Mouse (Mus musculus): ENCODE data around the gene Jmjd1c. TPM values are rescaled to one million over a fixed set of nuclear protein-coding genes. Genes with fewer than 3 reads are reported as not detected.

Jmjd1c gene
- polyA plus RNA-seq, 1 experiment from 2014 or later = 43.0 TPM

DNA sequence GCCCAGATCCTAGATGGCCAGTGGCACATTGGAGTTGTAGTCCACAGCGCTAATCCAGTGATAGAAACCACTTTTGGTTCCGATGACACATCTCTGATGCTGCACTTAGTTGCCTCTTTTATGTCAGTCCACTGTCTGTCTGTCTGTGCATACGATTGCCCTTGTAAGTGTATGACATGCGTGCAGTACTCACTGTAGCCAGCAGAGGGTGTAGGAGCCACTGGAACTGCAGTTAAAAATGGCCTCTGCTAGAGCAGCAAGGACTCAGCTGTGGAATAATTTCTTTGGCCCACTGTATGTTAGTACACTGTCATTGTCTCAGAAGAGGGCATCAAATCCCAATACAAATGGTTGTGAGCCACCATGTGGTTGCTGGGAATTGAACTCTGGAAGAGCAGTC lies 151.2 kb downstream of the Jmjd1c start:
- Histone ChIP-seq H3K36me3 (ENCODE audit: control insufficient read depth, insufficient read depth, low read length) (peaks cover 11% of the 10 kb centered on the region; the same call in 1 of the 2 replicates), H3K27ac (replicated peaks; ENCODE audit: low read depth, low read length) (no peak overlapping the region), H3K27me3 (ENCODE audit: control insufficient read depth, insufficient read depth, low read length) (no peaks in the 10 kb centered on the region), H3K4me3 (ENCODE audit: low read depth, low read length) (no peak overlapping the region), H3K4me2 (ENCODE audit: low read depth, severe bottlenecking) (no peak overlapping the region), H3K4me1 (ENCODE audit: control insufficient read depth, insufficient read depth, low read length) (no peaks in the 10 kb centered on the region), H3K9ac (ENCODE audit: low read length) (no peak overlapping the region), H3K9me3 (ENCODE audit: control insufficient read depth, low read length) (no peaks in the 10 kb centered on the region)
- no peak for ATAC-seq (ENCODE audit: insufficient number of reproducible peaks, low FRiP score, low TSS enrichment, low read depth)
- 90% methylated on average over 4 of the region's 4 CpGs for WGBS
- peak; percentile 64 for DNase-seq (ENCODE audit: low spot score)

DNA sequence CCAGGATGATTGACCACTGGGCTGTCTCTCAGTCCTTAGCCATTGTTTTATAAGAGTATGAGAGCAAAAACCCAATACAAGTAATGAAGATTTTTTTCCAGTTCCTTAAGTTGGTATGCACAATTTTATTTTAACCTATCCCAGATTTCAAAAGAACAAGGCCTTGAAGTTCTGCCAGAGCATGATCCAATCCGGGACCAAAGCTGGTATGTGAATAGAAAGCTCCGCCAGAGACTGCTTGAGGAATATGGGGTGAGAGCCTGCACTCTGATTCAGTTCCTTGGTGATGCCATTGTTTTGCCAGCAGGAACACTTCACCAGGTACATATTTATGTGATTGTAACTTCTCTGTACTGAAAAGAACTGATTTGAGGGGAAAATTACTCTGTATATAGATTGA lies 153.6 kb downstream of the Jmjd1c start:
- Histone ChIP-seq H3K4me2 (ENCODE audit: low read depth, severe bottlenecking) (no peak overlapping the region), H3K4me1 (ENCODE audit: control insufficient read depth, insufficient read depth, low read length) (no peaks in the 10 kb centered on the region), H3K9ac (ENCODE audit: low read length) (no peak overlapping the region), H3K4me3 (ENCODE audit: low read depth, low read length) (no peak overlapping the region), H3K27ac (replicated peaks; ENCODE audit: low read depth, low read length) (no peak overlapping the region), H3K27me3 (ENCODE audit: control insufficient read depth, insufficient read depth, low read length) (no peaks in the 10 kb centered on the region), H3K9me3 (ENCODE audit: control insufficient read depth, low read length) (no peaks in the 10 kb centered on the region), H3K36me3 (ENCODE audit: control insufficient read depth, insufficient read depth, low read length) (peaks cover 7% of the 10 kb centered on the region; the same call in 1 of the 2 replicates)
- no peak for ATAC-seq (ENCODE audit: insufficient number of reproducible peaks, low FRiP score, low TSS enrichment, low read depth)
- WGBS = 94% methylated on average over 2 of the region's 2 CpGs
- DNase-seq (ENCODE audit: low spot score) = no peak

DNA sequence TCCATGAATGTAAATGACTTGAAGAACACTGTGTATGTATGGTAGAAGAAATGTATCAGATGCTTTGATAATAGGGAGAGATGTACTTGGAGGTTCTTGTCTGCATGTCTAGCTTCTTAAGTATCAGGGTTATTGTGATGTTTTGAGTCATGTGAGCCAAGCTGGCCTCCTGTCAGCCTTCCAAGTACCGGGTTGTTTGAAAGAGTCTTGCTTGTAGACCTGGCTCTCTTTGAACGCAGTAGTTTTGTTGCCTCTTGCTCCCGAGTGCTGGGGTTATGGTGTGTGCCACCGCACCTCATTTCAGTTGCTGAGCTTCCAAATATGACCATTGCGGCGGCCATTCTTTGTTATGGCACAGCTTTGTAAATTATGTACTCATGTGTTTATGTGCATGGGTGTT lies 154.9 kb downstream of the Jmjd1c start:
- Histone ChIP-seq H3K4me1 (ENCODE audit: control insufficient read depth, insufficient read depth, low read length) (no peaks in the 10 kb centered on the region), H3K9me3 (ENCODE audit: control insufficient read depth, low read length) (no peaks in the 10 kb centered on the region), H3K4me3 (ENCODE audit: low read depth, low read length) (no peak overlapping the region), H3K9ac (ENCODE audit: low read length) (no peak overlapping the region), H3K4me2 (ENCODE audit: low read depth, severe bottlenecking) (no peak overlapping the region), H3K27ac (replicated peaks; ENCODE audit: low read depth, low read length) (no peak overlapping the region), H3K36me3 (ENCODE audit: control insufficient read depth, insufficient read depth, low read length) (peaks cover 7% of the 10 kb centered on the region; the same call in 1 of the 2 replicates), H3K27me3 (ENCODE audit: control insufficient read depth, insufficient read depth, low read length) (no peaks in the 10 kb centered on the region)
- no peak for DNase-seq (ENCODE audit: low spot score)
- ATAC-seq (ENCODE audit: insufficient number of reproducible peaks, low FRiP score, low TSS enrichment, low read depth) = no peak
- WGBS = 96% methylated on average over 6 of the region's 6 CpGs

DNA sequence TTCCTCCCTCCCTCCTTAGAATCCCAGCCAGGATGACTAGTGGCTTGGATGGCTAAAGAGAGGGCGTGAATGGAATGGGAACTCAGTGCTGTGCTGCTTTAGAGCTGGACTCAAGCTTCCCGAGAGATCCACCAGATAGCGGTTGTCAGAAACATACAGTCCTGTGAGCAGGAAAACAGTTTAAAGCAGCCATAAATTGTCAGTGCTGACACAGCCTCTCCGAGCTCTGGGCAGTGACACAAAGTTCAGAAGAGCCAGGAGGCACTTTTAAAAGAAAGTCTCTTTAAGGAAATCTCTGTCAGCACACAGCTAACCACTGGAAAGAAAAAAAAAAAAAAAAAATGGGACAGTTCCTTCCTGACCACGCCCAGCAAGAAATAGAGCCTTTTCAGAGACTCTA lies 156.4 kb downstream of the Jmjd1c start:
- Histone ChIP-seq H3K9ac (ENCODE audit: low read length) (no peak overlapping the region), H3K36me3 (ENCODE audit: control insufficient read depth, insufficient read depth, low read length) (peaks cover 8% of the 10 kb centered on the region; the same call in 1 of the 2 replicates), H3K27ac (replicated peaks; ENCODE audit: low read depth, low read length) (no peak overlapping the region), H3K9me3 (ENCODE audit: control insufficient read depth, low read length) (no peaks in the 10 kb centered on the region), H3K4me1 (ENCODE audit: control insufficient read depth, insufficient read depth, low read length) (no peaks in the 10 kb centered on the region), H3K27me3 (ENCODE audit: control insufficient read depth, insufficient read depth, low read length) (no peaks in the 10 kb centered on the region), H3K4me3 (ENCODE audit: low read depth, low read length) (no peak overlapping the region), H3K4me2 (ENCODE audit: low read depth, severe bottlenecking) (no peak overlapping the region)
- ATAC-seq (ENCODE audit: insufficient number of reproducible peaks, low FRiP score, low TSS enrichment, low read depth) (no peak), DNase-seq (ENCODE audit: low spot score) (no peak)
- 51% methylated on average over 5 of the region's 5 CpGs for WGBS

DNA sequence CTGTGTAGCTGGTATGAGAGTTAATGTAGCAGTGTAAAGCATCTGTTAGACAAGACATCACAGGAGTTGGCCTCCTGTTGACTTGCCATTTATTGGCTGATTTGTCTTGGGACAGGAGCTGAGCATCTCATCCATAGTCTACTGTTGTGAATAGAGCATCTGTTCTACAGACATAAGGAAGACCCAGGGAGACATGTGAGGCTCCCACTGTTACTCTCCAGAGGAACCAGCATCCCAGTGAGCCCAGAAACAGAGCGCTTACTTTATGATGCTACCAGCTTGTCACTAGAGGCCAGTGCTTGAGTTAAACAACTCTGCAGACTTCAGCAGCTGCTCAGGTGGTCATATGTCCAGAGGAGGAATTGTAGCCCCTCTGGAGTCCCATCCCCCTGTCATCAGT lies 157.2 kb downstream of the Jmjd1c start:
- H3K36me3 ChIP-seq (ENCODE audit: control insufficient read depth, insufficient read depth, low read length) = peaks cover 8% of the 10 kb centered on the region; the same call in 1 of the 2 replicates
- H3K27me3 ChIP-seq (ENCODE audit: control insufficient read depth, insufficient read depth, low read length) = no peaks in the 10 kb centered on the region
- WGBS = 95% methylated on average over 1 of the region's 1 CpGs
- H3K4me1 ChIP-seq (ENCODE audit: control insufficient read depth, insufficient read depth, low read length) = no peaks in the 10 kb centered on the region
- no peaks in the 10 kb centered on the region for H3K9me3 ChIP-seq (ENCODE audit: control insufficient read depth, low read length)
- H3K4me3 ChIP-seq (ENCODE audit: low read depth, low read length) = no peak overlapping the region
- ATAC-seq (ENCODE audit: insufficient number of reproducible peaks, low FRiP score, low TSS enrichment, low read depth) (no peak), DNase-seq (ENCODE audit: low spot score) (no peak)
- H3K27ac ChIP-seq (replicated peaks; ENCODE audit: low read depth, low read length) = no peak overlapping the region
- H3K4me2 ChIP-seq (ENCODE audit: low read depth, severe bottlenecking) = no peak overlapping the region
- no peak overlapping the region for H3K9ac ChIP-seq (ENCODE audit: low read length)

DNA sequence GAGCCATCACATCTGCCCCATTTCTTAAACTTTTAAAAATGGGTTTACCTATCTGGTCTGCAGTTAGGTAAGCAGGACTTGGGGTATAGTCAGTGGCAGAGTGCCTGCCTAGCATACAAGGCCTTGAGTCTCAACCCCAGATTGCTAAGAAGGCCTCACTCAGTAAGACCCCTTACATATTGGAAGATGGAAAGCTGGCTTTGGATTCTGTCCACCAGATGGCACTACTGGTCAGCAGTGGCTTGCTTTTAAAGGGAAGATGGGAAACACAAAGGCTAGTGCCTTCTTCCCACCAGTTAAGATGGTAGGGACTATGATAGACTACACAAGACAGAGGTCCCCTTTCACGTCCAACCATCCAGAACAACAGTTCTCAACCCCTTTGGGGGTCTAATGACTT lies 168.9 kb downstream of the Jmjd1c start:
- DNase-seq (ENCODE audit: low spot score) (peak; percentile 57), ATAC-seq (ENCODE audit: insufficient number of reproducible peaks, low FRiP score, low TSS enrichment, low read depth) (no peak)

DNA sequence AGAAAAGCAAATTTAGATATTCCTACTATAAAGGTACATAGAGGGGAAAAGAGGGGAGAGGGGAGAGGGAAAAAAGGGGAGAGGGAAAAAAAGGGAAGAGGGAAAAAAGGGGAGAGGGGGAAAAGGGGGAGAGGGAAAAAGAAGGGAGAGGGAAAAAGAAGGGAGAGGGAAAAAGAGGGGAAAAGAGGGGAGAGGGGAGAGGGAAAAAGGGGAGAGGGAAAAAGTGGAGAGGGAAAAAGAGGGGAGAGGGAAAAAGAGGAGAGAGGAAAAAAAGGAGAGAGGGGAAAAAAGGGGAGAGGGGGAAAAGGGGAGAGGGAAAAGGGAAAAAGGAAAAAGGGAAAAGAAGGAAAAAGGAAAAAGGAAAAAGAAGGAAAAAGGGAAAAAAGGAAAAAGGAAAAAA lies 180.0 kb downstream of the Jmjd1c start:
- no peak overlapping the region for H3K4me2 ChIP-seq (ENCODE audit: low read depth, severe bottlenecking)
- H3K9me3 ChIP-seq (ENCODE audit: control insufficient read depth, low read length) = no peaks in the 10 kb centered on the region
- no peak overlapping the region for H3K9ac ChIP-seq (ENCODE audit: low read length)
- no peaks in the 10 kb centered on the region for H3K4me1 ChIP-seq (ENCODE audit: control insufficient read depth, insufficient read depth, low read length)
- H3K27me3 ChIP-seq (ENCODE audit: control insufficient read depth, insufficient read depth, low read length) = no peaks in the 10 kb centered on the region
- DNase-seq (ENCODE audit: low spot score) (no peak), ATAC-seq (ENCODE audit: insufficient number of reproducible peaks, low FRiP score, low TSS enrichment, low read depth) (no peak)
- peaks cover 3% of the 10 kb centered on the region; the same call in 1 of the 2 replicates for H3K36me3 ChIP-seq (ENCODE audit: control insufficient read depth, insufficient read depth, low read length)
- H3K4me3 ChIP-seq (ENCODE audit: low read depth, low read length) = no peak overlapping the region
- H3K27ac ChIP-seq (replicated peaks; ENCODE audit: low read depth, low read length) = no peak overlapping the region

More for the DNA sequence above, 168.9 kb downstream of the Jmjd1c start:
- Histone ChIP-seq H3K4me1 (ENCODE audit: control insufficient read depth, insufficient read depth, low read length) (no peaks in the 10 kb centered on the region), H3K27ac (replicated peaks; ENCODE audit: low read depth, low read length) (no peak overlapping the region), H3K36me3 (ENCODE audit: control insufficient read depth, insufficient read depth, low read length) (peaks cover 4% of the 10 kb centered on the region; the same call in 1 of the 2 replicates), H3K4me3 (ENCODE audit: low read depth, low read length) (no peak overlapping the region), H3K4me2 (ENCODE audit: low read depth, severe bottlenecking) (no peak overlapping the region), H3K9me3 (ENCODE audit: control insufficient read depth, low read length) (no peaks in the 10 kb centered on the region), H3K27me3 (ENCODE audit: control insufficient read depth, insufficient read depth, low read length) (no peaks in the 10 kb centered on the region), H3K9ac (ENCODE audit: low read length) (no peak overlapping the region)
- 59% methylated on average over 1 of the region's 1 CpGs for WGBS

DNA sequence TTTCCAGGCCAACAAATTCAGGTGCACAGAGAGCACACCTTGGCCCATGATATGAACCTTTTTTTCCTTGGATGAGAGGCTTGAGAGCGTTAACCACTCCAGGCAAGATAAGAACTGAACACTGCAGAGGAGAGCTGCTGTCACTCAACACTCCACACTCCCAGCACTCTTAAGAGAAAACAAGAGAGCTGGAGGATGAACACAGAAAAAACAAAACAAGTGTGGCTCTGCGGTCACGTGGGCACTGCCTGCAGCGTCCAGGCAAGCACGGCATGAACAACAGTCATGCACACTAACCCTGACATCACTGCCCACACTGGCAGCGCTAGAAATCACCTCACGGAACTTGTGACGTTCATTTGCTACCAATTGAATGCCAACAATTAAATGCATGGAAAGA lies 185.9 kb downstream of the Jmjd1c start:
- Histone ChIP-seq H3K9me3 (ENCODE audit: control insufficient read depth, low read length) (no peaks in the 10 kb centered on the region), H3K4me3 (ENCODE audit: low read depth, low read length) (no peak overlapping the region), H3K4me1 (ENCODE audit: control insufficient read depth, insufficient read depth, low read length) (peaks cover 6% of the 10 kb centered on the region; the same call in 1 of the 2 replicates), H3K27ac (replicated peaks; ENCODE audit: low read depth, low read length) (no peak overlapping the region), H3K9ac (ENCODE audit: low read length) (no peak overlapping the region), H3K36me3 (ENCODE audit: control insufficient read depth, insufficient read depth, low read length) (no peaks in the 10 kb centered on the region), H3K4me2 (ENCODE audit: low read depth, severe bottlenecking) (no peak overlapping the region), H3K27me3 (ENCODE audit: control insufficient read depth, insufficient read depth, low read length) (no peaks in the 10 kb centered on the region)
- DNase-seq (ENCODE audit: low spot score) (no peak), ATAC-seq (ENCODE audit: insufficient number of reproducible peaks, low FRiP score, low TSS enrichment, low read depth) (no peak)
- WGBS = 88% methylated on average over 8 of the region's 8 CpGs

DNA sequence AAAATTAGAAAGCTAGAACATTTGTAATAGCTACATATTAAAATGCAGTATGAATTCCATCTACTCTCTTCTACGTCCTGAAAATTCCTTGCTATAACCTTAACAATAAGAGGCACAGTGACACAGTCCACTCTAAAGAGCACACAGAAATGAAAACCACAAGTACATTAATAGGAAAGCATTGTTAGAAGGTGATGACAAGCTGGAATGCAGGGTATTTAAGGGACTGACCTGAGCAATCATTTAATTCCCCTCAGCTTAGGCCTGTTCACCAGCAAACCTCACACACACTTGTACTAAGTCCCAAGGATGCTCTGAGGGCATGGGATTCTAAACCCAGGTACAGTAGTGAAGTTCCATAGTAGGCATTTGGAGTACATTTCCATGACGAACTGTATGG lies 186.6 kb downstream of the Jmjd1c start:
- Histone ChIP-seq H3K9me3 (ENCODE audit: control insufficient read depth, low read length) (no peaks in the 10 kb centered on the region), H3K27ac (replicated peaks; ENCODE audit: low read depth, low read length) (no peak overlapping the region), H3K27me3 (ENCODE audit: control insufficient read depth, insufficient read depth, low read length) (no peaks in the 10 kb centered on the region), H3K4me1 (ENCODE audit: control insufficient read depth, insufficient read depth, low read length) (peaks cover 6% of the 10 kb centered on the region; the same call in 1 of the 2 replicates), H3K4me2 (ENCODE audit: low read depth, severe bottlenecking) (no peak overlapping the region), H3K36me3 (ENCODE audit: control insufficient read depth, insufficient read depth, low read length) (no peaks in the 10 kb centered on the region), H3K9ac (ENCODE audit: low read length) (no peak overlapping the region), H3K4me3 (ENCODE audit: low read depth, low read length) (no peak overlapping the region)
- ATAC-seq (ENCODE audit: insufficient number of reproducible peaks, low FRiP score, low TSS enrichment, low read depth) = no peak
- no peak for DNase-seq (ENCODE audit: low spot score)
- WGBS = 69% methylated on average over 2 of the region's 2 CpGs

Data from limb, embryonic 11.5 days (tissue).